Mouse (Mus musculus): Measurements from ENCODE around the gene Nudt16l1. TPM values are rescaled to one million over a fixed set of nuclear protein-coding genes. Genes with fewer than 3 reads are reported as not detected.

Gene Nudt16l1
- total and polyA plus RNA-seq, 2 experiments from 2014 or later = 44.0 to 101 TPM

DNA sequence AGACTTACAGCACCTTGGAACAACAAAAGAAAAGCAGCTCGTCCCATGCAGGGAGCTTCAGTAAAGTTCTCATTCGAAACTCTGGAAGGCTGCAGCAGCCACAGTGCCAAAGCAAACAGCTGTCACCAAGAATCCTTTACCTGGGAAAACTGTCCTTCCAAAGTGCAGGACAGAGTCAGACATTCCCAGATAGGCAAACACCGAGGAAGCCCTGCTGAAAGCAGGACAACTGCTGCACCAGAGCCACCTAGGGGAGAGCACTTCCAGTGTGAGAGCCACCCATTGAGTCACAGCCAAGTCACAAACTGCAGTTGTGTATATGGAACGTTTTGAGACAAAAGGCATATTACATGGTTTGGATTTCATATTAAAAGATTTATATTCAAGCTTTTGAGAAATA is 6.9 kb downstream of the Nudt16l1 start:
- H3K4me3 ChIP-seq (ENCODE audit: low read depth, low read length) = no peak overlapping the region
- ATAC-seq (ENCODE audit: insufficient read depth, low read depth) = no peak
- 61% methylated on average over 4 of the region's 4 CpGs for WGBS
- H3K9ac ChIP-seq (replicated peaks; ENCODE audit: low read depth, low read length) = no peak overlapping the region
- DNase-seq (ENCODE audit: low spot score) = no peak
- H3K36me3 ChIP-seq (replicated peaks; ENCODE audit: control insufficient read depth, insufficient read depth, low read length) = peaks cover 84% of the 10 kb centered on the region
- TF ChIP-seq CTCF (IDR thresholded peaks at IDR 0.05; ENCODE audit: low read depth) (no peak), EP300 (IDR thresholded peaks at IDR 0.05; ENCODE audit: low read depth) (no peak)
- no peaks in the 10 kb centered on the region for H3K4me1 ChIP-seq (ENCODE audit: control insufficient read depth, insufficient read depth)
- H3K27me3 ChIP-seq (ENCODE audit: control insufficient read depth, insufficient read depth, low read length) = no peaks in the 10 kb centered on the region
- H3K9me3 ChIP-seq (replicated peaks; ENCODE audit: control insufficient read depth, low read length) = no peaks in the 10 kb centered on the region
- no peak overlapping the region for H3K4me2 ChIP-seq (ENCODE audit: low read depth, low read length)
- no peak overlapping the region for H3K27ac ChIP-seq (ENCODE audit: low read depth)

DNA sequence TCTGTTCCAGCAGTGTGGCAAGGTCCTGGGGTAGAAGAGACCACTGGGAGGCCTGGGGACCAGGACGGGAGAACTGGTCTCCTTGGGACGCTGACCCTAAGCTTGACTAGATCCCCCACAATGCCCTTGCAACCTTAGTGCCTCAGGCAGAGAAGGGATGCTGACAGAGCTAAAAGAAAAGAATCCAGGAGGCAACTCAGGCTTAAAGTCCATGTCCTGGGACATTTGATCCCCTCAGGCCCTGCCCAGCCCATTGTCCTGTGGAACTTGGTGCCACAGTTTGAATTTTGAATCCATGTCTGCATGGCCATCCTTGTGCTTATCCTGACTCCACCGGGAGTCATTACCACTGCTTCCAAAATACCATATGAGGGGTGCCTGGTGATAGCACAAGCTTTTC is 7.6 kb downstream of the Nudt16l1 start:
- 88% methylated on average over 3 of the region's 3 CpGs for WGBS
- Histone ChIP-seq H3K4me3 (ENCODE audit: low read depth, low read length) (no peak overlapping the region), H3K36me3 (replicated peaks; ENCODE audit: control insufficient read depth, insufficient read depth, low read length) (peaks cover 84% of the 10 kb centered on the region), H3K9ac (replicated peaks; ENCODE audit: low read depth, low read length) (no peak overlapping the region), H3K27ac (ENCODE audit: low read depth) (no peak overlapping the region), H3K4me2 (ENCODE audit: low read depth, low read length) (no peak overlapping the region), H3K27me3 (ENCODE audit: control insufficient read depth, insufficient read depth, low read length) (no peaks in the 10 kb centered on the region), H3K4me1 (ENCODE audit: control insufficient read depth, insufficient read depth) (no peaks in the 10 kb centered on the region), H3K9me3 (replicated peaks; ENCODE audit: control insufficient read depth, low read length) (no peaks in the 10 kb centered on the region)
- TF ChIP-seq EP300 (IDR thresholded peaks at IDR 0.05; ENCODE audit: low read depth) (no peak), CTCF (IDR thresholded peaks at IDR 0.05; ENCODE audit: low read depth) (no peak)
- DNase-seq (ENCODE audit: low spot score) (no peak), ATAC-seq (ENCODE audit: insufficient read depth, low read depth) (no peak)

DNA sequence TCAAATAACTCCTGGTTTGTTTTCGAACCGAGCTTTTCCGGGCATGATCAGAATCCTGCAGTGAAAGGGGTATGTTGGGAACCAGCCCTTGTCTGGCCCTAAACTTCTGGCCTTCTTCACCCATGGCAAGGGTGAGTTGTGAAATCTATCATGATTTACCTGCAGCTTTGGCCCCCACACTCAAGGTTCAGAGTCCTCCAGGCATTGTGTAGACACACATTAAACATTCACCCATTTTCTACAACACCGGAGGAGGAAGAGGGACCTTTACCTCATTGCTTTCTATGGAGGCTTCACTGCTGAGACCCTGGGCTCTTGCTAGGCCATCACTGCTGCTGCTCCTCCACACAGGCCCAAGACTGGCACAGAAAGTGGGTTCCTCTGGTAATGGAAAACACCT is 8.8 kb downstream of the Nudt16l1 start:
- H3K4me3 ChIP-seq (ENCODE audit: low read depth, low read length) = no peak overlapping the region
- TF ChIP-seq CTCF (IDR thresholded peaks at IDR 0.05; ENCODE audit: low read depth) = no peak
- no peak for TF ChIP-seq EP300 (IDR thresholded peaks at IDR 0.05; ENCODE audit: low read depth)
- no peak overlapping the region for H3K9ac ChIP-seq (replicated peaks; ENCODE audit: low read depth, low read length)
- peaks cover 84% of the 10 kb centered on the region for H3K36me3 ChIP-seq (replicated peaks; ENCODE audit: control insufficient read depth, insufficient read depth, low read length)
- H3K27me3 ChIP-seq (ENCODE audit: control insufficient read depth, insufficient read depth, low read length) = no peaks in the 10 kb centered on the region
- H3K4me1 ChIP-seq (ENCODE audit: control insufficient read depth, insufficient read depth) = no peaks in the 10 kb centered on the region
- no peak overlapping the region for H3K4me2 ChIP-seq (ENCODE audit: low read depth, low read length)
- no peaks in the 10 kb centered on the region for H3K9me3 ChIP-seq (replicated peaks; ENCODE audit: control insufficient read depth, low read length)
- ATAC-seq (ENCODE audit: insufficient read depth, low read depth) (no peak), DNase-seq (ENCODE audit: low spot score) (no peak)
- 87% methylated on average over 4 of the region's 4 CpGs for WGBS
- H3K27ac ChIP-seq (ENCODE audit: low read depth) = no peak overlapping the region

DNA sequence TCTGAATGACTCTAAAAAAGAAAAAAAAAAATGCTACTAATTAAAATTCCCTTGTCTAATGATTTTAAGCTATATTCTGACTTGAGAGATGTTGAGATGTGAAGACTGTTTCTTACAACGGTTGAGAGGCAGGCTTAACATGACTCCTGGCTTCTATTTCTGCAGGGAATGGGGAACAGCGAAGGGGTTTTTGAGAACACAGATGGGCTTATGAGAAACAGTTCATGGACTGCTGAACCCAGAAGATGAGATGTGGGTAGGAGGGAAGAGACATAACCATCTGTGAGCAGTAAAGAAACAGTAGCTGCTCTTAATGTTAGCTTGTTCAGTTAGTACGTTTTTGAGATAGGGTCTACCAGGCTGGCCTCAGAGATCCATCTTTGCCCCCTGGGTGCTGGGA is 18.0 kb downstream of the Nudt16l1 start:
- no peaks in the 10 kb centered on the region for H3K9me3 ChIP-seq (replicated peaks; ENCODE audit: control insufficient read depth, low read length)
- peaks cover 68% of the 10 kb centered on the region for H3K36me3 ChIP-seq (replicated peaks; ENCODE audit: control insufficient read depth, insufficient read depth, low read length)
- TF ChIP-seq CTCF (IDR thresholded peaks at IDR 0.05; ENCODE audit: low read depth) (no peak), EP300 (IDR thresholded peaks at IDR 0.05; ENCODE audit: low read depth) (no peak)
- no peak overlapping the region for H3K27ac ChIP-seq (ENCODE audit: low read depth)
- no peaks in the 10 kb centered on the region for H3K4me1 ChIP-seq (ENCODE audit: control insufficient read depth, insufficient read depth)
- no peak overlapping the region for H3K9ac ChIP-seq (replicated peaks; ENCODE audit: low read depth, low read length)
- H3K4me3 ChIP-seq (ENCODE audit: low read depth, low read length) = no peak overlapping the region
- 90% methylated on average over 3 of the region's 3 CpGs for WGBS
- no peaks in the 10 kb centered on the region for H3K27me3 ChIP-seq (ENCODE audit: control insufficient read depth, insufficient read depth, low read length)
- H3K4me2 ChIP-seq (ENCODE audit: low read depth, low read length) = no peak overlapping the region
- DNase-seq (ENCODE audit: low spot score) = no peak
- no peak for ATAC-seq (ENCODE audit: insufficient read depth, low read depth)

DNA sequence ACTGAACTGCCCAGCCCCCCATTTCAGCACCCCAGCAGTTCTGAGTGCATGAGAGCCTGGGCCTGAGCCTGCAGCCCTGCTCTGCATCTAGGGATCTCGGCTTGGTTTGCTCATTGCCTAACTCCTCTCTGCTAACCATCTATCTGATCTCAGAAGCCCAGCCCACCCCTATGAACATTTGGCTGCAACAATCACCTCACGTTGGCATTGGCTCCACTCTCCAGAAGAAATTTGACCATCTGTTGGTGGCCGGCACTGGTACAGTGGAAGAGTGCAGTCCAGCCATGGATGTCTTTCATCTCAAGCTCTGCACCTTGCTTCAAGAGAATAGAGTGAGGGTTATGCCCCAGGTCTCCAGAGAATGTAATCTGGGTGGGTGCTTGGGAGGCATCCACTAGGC is 18.9 kb downstream of the Nudt16l1 start:
- peaks cover 60% of the 10 kb centered on the region for H3K36me3 ChIP-seq (replicated peaks; ENCODE audit: control insufficient read depth, insufficient read depth, low read length)
- H3K4me1 ChIP-seq (ENCODE audit: control insufficient read depth, insufficient read depth) = 0 out of 2 replicates have a peak, but pooled peaks cover 1% of the 10 kb centered on the region
- no peak overlapping the region for H3K4me3 ChIP-seq (ENCODE audit: low read depth, low read length)
- TF ChIP-seq CTCF (IDR thresholded peaks at IDR 0.05; ENCODE audit: low read depth) (no peak), EP300 (IDR thresholded peaks at IDR 0.05; ENCODE audit: low read depth) (no peak)
- no peaks in the 10 kb centered on the region for H3K27me3 ChIP-seq (ENCODE audit: control insufficient read depth, insufficient read depth, low read length)
- H3K9ac ChIP-seq (replicated peaks; ENCODE audit: low read depth, low read length) = no peak overlapping the region
- H3K27ac ChIP-seq (ENCODE audit: low read depth) = no peak overlapping the region
- no peaks in the 10 kb centered on the region for H3K9me3 ChIP-seq (replicated peaks; ENCODE audit: control insufficient read depth, low read length)
- no peak for DNase-seq (ENCODE audit: low spot score)
- 87% methylated on average over 3 of the region's 3 CpGs for WGBS
- H3K4me2 ChIP-seq (ENCODE audit: low read depth, low read length) = no peak overlapping the region
- no peak for ATAC-seq (ENCODE audit: insufficient read depth, low read depth)

DNA sequence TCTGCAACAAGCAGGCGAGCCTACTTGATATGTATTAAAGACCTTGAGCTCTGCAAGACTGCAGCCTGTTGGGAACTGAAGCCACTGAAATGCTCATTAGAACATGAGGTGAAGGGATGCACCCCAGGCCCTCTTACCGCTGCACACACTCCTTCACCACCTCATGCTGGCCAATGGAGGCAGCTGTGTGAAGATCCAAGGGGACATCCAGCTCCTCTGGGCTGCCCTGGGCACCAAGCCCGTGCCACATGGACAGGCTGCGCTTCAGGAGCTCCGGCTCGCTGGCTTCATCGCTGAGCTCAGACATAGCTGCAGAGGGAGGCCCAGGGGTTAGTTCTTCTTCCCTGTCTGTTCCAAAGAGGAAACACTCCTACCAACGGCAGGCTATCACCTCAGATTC is 21.7 kb downstream of the Nudt16l1 start:
- no peak for ATAC-seq (ENCODE audit: insufficient read depth, low read depth)
- peaks cover 17% of the 10 kb centered on the region for H3K4me1 ChIP-seq (ENCODE audit: control insufficient read depth, insufficient read depth)
- H3K4me2 ChIP-seq (ENCODE audit: low read depth, low read length) = no peak overlapping the region
- H3K9ac ChIP-seq (replicated peaks; ENCODE audit: low read depth, low read length) = no peak overlapping the region
- H3K27me3 ChIP-seq (ENCODE audit: control insufficient read depth, insufficient read depth, low read length) = no peaks in the 10 kb centered on the region
- 77% methylated on average over 8 of the region's 8 CpGs for WGBS
- H3K9me3 ChIP-seq (replicated peaks; ENCODE audit: control insufficient read depth, low read length) = no peaks in the 10 kb centered on the region
- H3K27ac ChIP-seq (ENCODE audit: low read depth) = no peak overlapping the region
- H3K4me3 ChIP-seq (ENCODE audit: low read depth, low read length) = no peak overlapping the region
- DNase-seq (ENCODE audit: low spot score) = no peak
- H3K36me3 ChIP-seq (replicated peaks; ENCODE audit: control insufficient read depth, insufficient read depth, low read length) = peaks cover 32% of the 10 kb centered on the region
- TF ChIP-seq EP300 (IDR thresholded peaks at IDR 0.05; ENCODE audit: low read depth) (no peak), CTCF (IDR thresholded peaks at IDR 0.05; ENCODE audit: low read depth) (no peak)
